Mouse (Mus musculus): ENCODE measurements at regions not wholly inside any gene's neighbourhood (a gene's known extent, or its start where the extent isn't known, plus 50 kb on each side); places are given as distances from the start of the nearest gene placed in this dataset.

- TF ChIP-seq CTCF (IDR thresholded peaks at IDR 0.05; ENCODE audit: borderline replicate concordance, control insufficient read depth, extremely low read depth, insufficient read depth, low read length, poor library complexity) (no peak), POLR2A (IDR thresholded peaks at IDR 0.05; ENCODE audit: control insufficient read depth, extremely low read depth, insufficient read depth, low read length, poor library complexity) (no peak)
Observed at GRCm38 (mm10) chr13:54873882-54874281, 75.3 kb upstream of the Unc5a start.
